Mouse (Mus musculus) MEL (cell line): ENCODE results near the gene Pip4k2c. TPM values are rescaled to one million over a fixed set of nuclear protein-coding genes. Genes with fewer than 3 reads are reported as not detected.

Experiments
- DNase-seq: peaks from one replicate; pipeline ENCODE4 v3.0.0; 2011; ENCODE audit warnings: low read depth, low spot score
- H3K27ac ChIP-seq: 2 replicates; pipeline ENCODE4 v1.5.1; 2012; ENCODE audit warnings: low read depth, mild to moderate bottlenecking, control low read depth, low read length, moderate library complexity; ENCODE audit not compliant: control insufficient read depth
- H3K27me3 ChIP-seq, 2 experiments: fragments of 150-350 bp in 1 of 2; sonication (generic) in 1 of 2; 2 replicates each; pipeline ENCODE4 v1.6.1; 2012; ENCODE audit warnings: low read length in 2 of 2, mild to moderate bottlenecking in 2 of 2, improper control_type of control experiment in 1 of 2, moderate library complexity in 1 of 2; ENCODE audit not compliant: insufficient read depth in 2 of 2, control insufficient read depth in 1 of 2
- H3K36me3 ChIP-seq, 2 experiments: 2 replicates each; pipeline ENCODE4 v1.6.1; 2012 to 2014; ENCODE audit warnings: low read length in 2 of 2, improper control_type of control experiment in 1 of 2, inconsistent platforms in 1 of 2, mild to moderate bottlenecking in 1 of 2; ENCODE audit not compliant: insufficient read depth in 2 of 2, control insufficient read depth in 1 of 2
- H3K4me1 ChIP-seq, 2 experiments: fragments of 150-350 bp in 1 of 2; sonication (generic) in 1 of 2; 2 replicates each; pipeline ENCODE4 v1.6.1; 2012; ENCODE audit warnings: low read length in 2 of 2, improper control_type of control experiment in 1 of 2, mild to moderate bottlenecking in 1 of 2; ENCODE audit not compliant: insufficient read depth in 2 of 2, control insufficient read depth in 1 of 2
- H3K4me3 ChIP-seq, 2 experiments: fragments of 150-350 bp in 1 of 2; sonication (generic) in 1 of 2; 2 replicates each; pipeline ENCODE4 v1.5.1; 2012; ENCODE audit warnings: low read depth in 2 of 2, low read length in 2 of 2, mild to moderate bottlenecking in 2 of 2, moderate library complexity in 2 of 2, control low read depth in 1 of 2, improper control_type of control experiment in 1 of 2; ENCODE audit not compliant: control insufficient read depth in 1 of 2, insufficient read depth in 1 of 2
- H3K79me2 ChIP-seq: 2 replicates; pipeline ENCODE4 v1.6.1; 2012; ENCODE audit warnings: mild to moderate bottlenecking, low read length, moderate library complexity; ENCODE audit not compliant: control insufficient read depth, poor library complexity, insufficient read depth
- H3K9ac ChIP-seq: 2 replicates; pipeline ENCODE4 v1.6.1; 2012; ENCODE audit warnings: low read depth, mild to moderate bottlenecking, control low read depth, low read length, moderate library complexity; ENCODE audit not compliant: control insufficient read depth, poor library complexity, severe bottlenecking
- H3K9me3 ChIP-seq: fragments of 150-350 bp; sonication (generic); replicated peaks from 2 replicates; pipeline ENCODE4 v1.6.1; 2012; ENCODE audit warnings: mild to moderate bottlenecking, low read length, improper control_type of control experiment, moderate library complexity; ENCODE audit not compliant: insufficient read depth
- BHLHE40 ChIP-seq: IDR thresholded peaks from 2 replicates; pipeline ENCODE4 v1.6.1; 2012; ENCODE audit warnings: low read depth, mild to moderate bottlenecking, inconsistent platforms, low read length, improper control_type of control experiment, borderline replicate concordance
- CHD1 ChIP-seq: IDR thresholded peaks from 2 replicates; pipeline ENCODE4 v1.6.1; 2012; ENCODE audit warnings: low read depth, mild to moderate bottlenecking, inconsistent platforms, low read length, improper control_type of control experiment
- CHD2 ChIP-seq: IDR thresholded peaks from 2 replicates; pipeline ENCODE4 v1.6.1; 2011; ENCODE audit warnings: low read length, improper control_type of control experiment
- EP300 ChIP-seq, 2 experiments: IDR thresholded peaks; 2 replicates each; pipeline ENCODE4 v1.6.1; 2011; ENCODE audit warnings: improper control_type of control experiment in 2 of 2, low read length in 2 of 2, low read depth in 1 of 2, mild to moderate bottlenecking in 1 of 2
- ETS1 ChIP-seq: IDR thresholded peaks from 2 replicates; pipeline ENCODE4 v1.6.1; 2012; ENCODE audit warnings: low read depth, mild to moderate bottlenecking, inconsistent platforms, low read length, improper control_type of control experiment, moderate library complexity
- GABPA ChIP-seq: IDR thresholded peaks from 2 replicates; pipeline ENCODE4 v1.6.1; 2012; ENCODE audit warnings: low read depth, mild to moderate bottlenecking, inconsistent platforms, low read length, improper control_type of control experiment, moderate library complexity
- GATA1 ChIP-seq: IDR thresholded peaks from 2 replicates; pipeline ENCODE4 v1.6.1; 2011; ENCODE audit warnings: low read depth, low read length, improper control_type of control experiment
- HCFC1 ChIP-seq: IDR thresholded peaks from 2 replicates; pipeline ENCODE4 v1.6.1; 2012; ENCODE audit warnings: low read depth, mild to moderate bottlenecking, inconsistent platforms, low read length, improper control_type of control experiment, moderate library complexity
- JUND ChIP-seq: IDR thresholded peaks from 2 replicates; pipeline ENCODE4 v1.6.1; 2011; ENCODE audit warnings: low read depth, mild to moderate bottlenecking, improper control_type of control experiment, low read length
- KAT2A ChIP-seq: conservative IDR thresholded peaks from 2 replicates; pipeline ENCODE4 v1.6.1; 2012; ENCODE audit warnings: low read depth, low read length, improper control_type of control experiment, inconsistent platforms
- MAFK ChIP-seq: IDR thresholded peaks from 2 replicates; pipeline ENCODE4 v1.6.1; 2011; ENCODE audit warnings: low read depth, mild to moderate bottlenecking, low read length, improper control_type of control experiment, borderline replicate concordance
- MAX ChIP-seq: IDR thresholded peaks from 2 replicates; pipeline ENCODE4 v1.6.1; 2011; ENCODE audit warnings: low read length, improper control_type of control experiment
- MAZ ChIP-seq: IDR thresholded peaks from 2 replicates; pipeline ENCODE4 v1.6.1; 2012; ENCODE audit warnings: low read depth, mild to moderate bottlenecking, inconsistent platforms, low read length, improper control_type of control experiment
- MEF2A ChIP-seq: IDR thresholded peaks from 2 replicates; pipeline ENCODE4 v1.6.1; 2014; ENCODE audit warnings: low read depth, mild to moderate bottlenecking, inconsistent platforms, low read length, improper control_type of control experiment; ENCODE audit not compliant: poor library complexity, insufficient replicate concordance, severe bottlenecking; ENCODE audit errors: extremely low read depth
- MYB ChIP-seq: IDR thresholded peaks from 2 replicates; pipeline ENCODE4 v1.6.1; 2011; ENCODE audit warnings: mild to moderate bottlenecking, low read depth, low read length, improper control_type of control experiment
- MYC ChIP-seq: IDR thresholded peaks from 2 replicates; pipeline ENCODE4 v1.6.1; 2011; ENCODE audit warnings: low read depth, mild to moderate bottlenecking, low read length, improper control_type of control experiment, moderate library complexity
- NELFE ChIP-seq: IDR thresholded peaks from 2 replicates; pipeline ENCODE4 v1.6.1; 2011; ENCODE audit warnings: low read depth, low read length, improper control_type of control experiment
- NRF1 ChIP-seq: IDR thresholded peaks from 2 replicates; pipeline ENCODE4 v1.6.1; 2014; ENCODE audit warnings: low read depth, mild to moderate bottlenecking, inconsistent platforms, low read length, improper control_type of control experiment, moderate library complexity; ENCODE audit not compliant: poor library complexity, insufficient read depth, severe bottlenecking
- POLR2A ChIP-seq, 2 experiments: IDR thresholded peaks; 2 replicates each; pipeline ENCODE4 v1.6.1; 2011 to 2012; ENCODE audit warnings: low read length in 2 of 2, mild to moderate bottlenecking in 2 of 2, control low read depth in 1 of 2, improper control_type of control experiment in 1 of 2, low read depth in 1 of 2, moderate library complexity in 1 of 2; ENCODE audit not compliant: control insufficient read depth in 1 of 2, insufficient read depth in 1 of 2, poor library complexity in 1 of 2
- POLR2AphosphoS2 ChIP-seq: IDR thresholded peaks from 2 replicates; pipeline ENCODE4 v1.6.1; 2011; ENCODE audit warnings: low read length, improper control_type of control experiment
- POLR2AphosphoS5 ChIP-seq: IDR thresholded peaks from 2 replicates; pipeline ENCODE4 v1.6.1; 2012; ENCODE audit warnings: low read depth, borderline replicate concordance, mild to moderate bottlenecking, inconsistent platforms, low read length, moderate library complexity, mixed read lengths
- RAD21 ChIP-seq: IDR thresholded peaks from 2 replicates; pipeline ENCODE4 v1.6.1; 2011; ENCODE audit warnings: mild to moderate bottlenecking, low read depth, low read length, improper control_type of control experiment
- RCOR1 ChIP-seq: IDR thresholded peaks from 2 replicates; pipeline ENCODE4 v1.6.1; 2012; ENCODE audit warnings: low read depth, mild to moderate bottlenecking, inconsistent platforms, low read length, improper control_type of control experiment
- SIN3A ChIP-seq: IDR thresholded peaks from 2 replicates; pipeline ENCODE4 v1.6.1; 2012; ENCODE audit warnings: low read length, improper control_type of control experiment, inconsistent platforms
- SMC3 ChIP-seq: IDR thresholded peaks from 2 replicates; pipeline ENCODE4 v1.6.1; 2011; ENCODE audit warnings: low read depth, low read length, improper control_type of control experiment
- TAL1 ChIP-seq: IDR thresholded peaks from 2 replicates; pipeline ENCODE4 v1.6.1; 2012; ENCODE audit warnings: mild to moderate bottlenecking, inconsistent platforms, low read length, moderate library complexity, mixed read lengths
- TBP ChIP-seq: IDR thresholded peaks from 2 replicates; pipeline ENCODE4 v1.8.0; 2011; ENCODE audit warnings: low read depth, low read length, improper control_type of control experiment
- TCF12 ChIP-seq: IDR thresholded peaks from 2 replicates; pipeline ENCODE4 v1.6.1; 2014; ENCODE audit warnings: low read depth, mild to moderate bottlenecking, inconsistent platforms, low read length, improper control_type of control experiment, moderate library complexity
- UBTF ChIP-seq: IDR thresholded peaks from 2 replicates; pipeline ENCODE4 v1.6.1; 2012; ENCODE audit warnings: low read depth, mild to moderate bottlenecking, inconsistent platforms, low read length, improper control_type of control experiment, moderate library complexity, borderline replicate concordance; ENCODE audit not compliant: insufficient read depth
- USF1 ChIP-seq: IDR thresholded peaks from 2 replicates; pipeline ENCODE4 v1.6.1; 2014; ENCODE audit warnings: low read depth, mild to moderate bottlenecking, inconsistent platforms, low read length, improper control_type of control experiment, moderate library complexity
- USF2 ChIP-seq, 2 experiments: IDR thresholded peaks; 2 replicates each; pipeline ENCODE4 v1.6.1; 2011 to 2012; ENCODE audit warnings: improper control_type of control experiment in 2 of 2, low read length in 2 of 2, borderline replicate concordance in 1 of 2, inconsistent platforms in 1 of 2, low read depth in 1 of 2, mild to moderate bottlenecking in 1 of 2; ENCODE audit not compliant: insufficient read depth in 1 of 2
- ZKSCAN1 ChIP-seq: IDR thresholded peaks from 2 replicates; pipeline ENCODE4 v1.6.1; 2012; ENCODE audit warnings: low read depth, mild to moderate bottlenecking, inconsistent platforms, low read length, improper control_type of control experiment, moderate library complexity
- ZMIZ1 ChIP-seq: IDR thresholded peaks from 2 replicates; pipeline ENCODE4 v1.6.1; 2012; ENCODE audit warnings: low read depth, mild to moderate bottlenecking, inconsistent platforms, low read length, improper control_type of control experiment, moderate library complexity
- ZNF384 ChIP-seq: IDR thresholded peaks from 2 replicates; pipeline ENCODE4 v1.6.1; 2012; ENCODE audit warnings: low read depth, mild to moderate bottlenecking, inconsistent platforms, low read length, improper control_type of control experiment
- polyA plus RNA-seq, 2 experiments: library from polyadenylated mRNA; stranded (reverse) in 1 of 2; unstranded in 1 of 2; fragments of >175 nt in 1 of 2; fragments of >200 nt in 1 of 2; gene quantifications; 2 replicates each; pipeline versions ENCODE4 v1.2.1 to v1.2.4; 2012; ENCODE audit warnings: low replicate concordance in 2 of 2, low read depth in 1 of 2; ENCODE audit not compliant: insufficient read length in 2 of 2, insufficient read depth in 1 of 2, missing spikeins in 1 of 2
- total RNA-seq: library from RNA; depleted of rRNA; stranded (reverse); fragments of 300-350 nt; gene quantifications from 2 replicates; pipeline ENCODE4 v1.2.3, GENCODE M21; 2012

The Pip4k2c gene
- total and polyA plus RNA-seq, 3 experiments, result 31.9 to 58.2 TPM; not detected in 1

DNA sequence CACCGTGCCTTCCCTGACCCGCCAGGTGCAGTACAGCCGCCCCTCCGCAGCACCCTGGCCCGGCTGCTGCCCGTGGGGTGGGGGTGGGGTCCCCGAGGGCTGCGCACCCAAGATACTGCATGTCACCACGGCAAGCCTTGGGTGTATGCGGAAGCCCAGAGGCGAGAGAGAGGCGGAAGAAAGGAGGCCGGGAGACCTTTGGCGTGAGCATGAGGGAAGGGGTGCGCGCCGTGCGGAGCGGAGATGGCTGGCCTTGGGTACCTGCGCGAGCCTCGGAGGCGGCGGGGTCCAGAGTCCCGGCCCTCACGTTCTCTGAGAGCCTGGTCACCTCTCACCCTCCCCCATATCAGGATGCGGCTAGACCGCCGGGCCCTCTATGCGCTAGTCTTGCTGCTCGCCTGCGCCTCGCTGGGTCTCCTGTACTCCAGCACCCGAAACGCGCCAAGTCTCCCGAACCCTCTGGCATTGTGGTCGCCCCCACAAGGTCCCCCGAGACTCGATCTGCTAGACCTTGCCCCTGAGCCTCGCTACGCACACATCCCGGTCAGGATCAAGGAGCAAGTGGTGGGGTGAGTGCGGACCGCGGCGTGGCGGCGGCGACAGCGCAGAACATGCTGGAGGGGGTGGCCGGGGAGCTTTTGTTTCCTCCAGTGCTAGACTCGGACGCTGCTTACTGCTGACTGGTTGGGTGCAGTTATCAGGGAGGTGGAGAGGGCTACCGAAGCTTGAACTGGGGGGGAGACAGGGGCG lies 45.6 kb downstream of the Pip4k2c start:
- Histone ChIP-seq H3K27me3 (no peaks in the 10 kb centered on the region), H3K36me3 (peaks cover 2 to 11% of the 10 kb centered on the region in 2 experiments; a peak in 2 of 4 replicates), H3K4me1 (peaks cover 0 to 13% of the 10 kb centered on the region in 2 experiments; a peak in 3 of 4 replicates), H3K4me3 (peak overlapping the region; percentile 67 to 68), H3K27ac (peak overlapping the region; percentile 88), H3K79me2 (peaks cover 26% of the 10 kb centered on the region), H3K9me3 (no peaks in the 10 kb centered on the region), H3K9ac (peak overlapping the region; percentile 91)
- peak; percentile 89 for DNase-seq
- TF ChIP-seq RAD21, result no peak
- TF ChIP-seq NRF1, result no peak
- no peak for TF ChIP-seq MEF2A
- TF ChIP-seq ZMIZ1, result no peak
- peak; percentile 69 for TF ChIP-seq MAX
- no peak for TF ChIP-seq MAFK
- no peak for TF ChIP-seq ZKSCAN1
- TF ChIP-seq USF2 (IDR thresholded peaks at IDR 0.05; ENCODE audit: borderline replicate concordance in 1 of 2, insufficient read depth in 1 of 2, low read depth in 1 of 2, low read length in 2 of 2), result no peak
- TF ChIP-seq TCF12, result peak; percentile 70; the same call in 1 of the 2 replicates
- peak in 1 of 2 experiments; percentile 59; a peak in 2 of 4 replicates for TF ChIP-seq EP300 (IDR thresholded peaks at IDR 0.05; ENCODE audit: low read depth in 1 of 2, low read length in 2 of 2)
- peak; percentile 55 to 70; a peak in 3 of 4 replicates for TF ChIP-seq POLR2A (IDR thresholded peaks at IDR 0.05; ENCODE audit: control insufficient read depth in 1 of 2, insufficient read depth in 1 of 2, low read depth in 1 of 2, low read length in 2 of 2, poor library complexity in 1 of 2)
- TF ChIP-seq GATA1, result 0 out of 2 replicates have a peak, but pooled peaks have one; percentile 12
- TF ChIP-seq POLR2AphosphoS2, result no peak
- peak; percentile 6 for TF ChIP-seq NELFE
- no peak for TF ChIP-seq GABPA
- peak; percentile 64; the same call in 1 of the 2 replicates for TF ChIP-seq MYC
- TF ChIP-seq RCOR1, result 0 out of 2 replicates have a peak, but pooled peaks have one; percentile 22
- TF ChIP-seq USF1, result 0 out of 2 replicates have a peak, but pooled peaks have one; percentile 5
- TF ChIP-seq UBTF, result peak; percentile 53; the same call in 1 of the 2 replicates
- TF ChIP-seq POLR2AphosphoS5, result 0 out of 2 replicates have a peak, but pooled peaks have one; percentile 63
- peak; percentile 41 for TF ChIP-seq CHD2
- peak; percentile 56; the same call in 1 of the 2 replicates for TF ChIP-seq ETS1
- TF ChIP-seq MYB, result no peak
- TF ChIP-seq TBP, result no peak; the same call in 1 of the 2 replicates
- peak; percentile 53 for TF ChIP-seq HCFC1
- TF ChIP-seq SMC3, result 0 out of 2 replicates have a peak, but pooled peaks have one; percentile 10
- TF ChIP-seq BHLHE40, result 0 out of 2 replicates have a peak, but pooled peaks have one; percentile 33
- no peak for TF ChIP-seq ZNF384
- peak; percentile 76 for TF ChIP-seq SIN3A
- no peak for TF ChIP-seq KAT2A
- peak; percentile 44; the same call in 1 of the 2 replicates for TF ChIP-seq MAZ
- TF ChIP-seq CHD1, result peak; percentile 75
- TF ChIP-seq JUND, result no peak
- TF ChIP-seq TAL1, result peak; percentile 44; the same call in 1 of the 2 replicates
